Mouse (Mus musculus): ENCODE data around the gene Ttc28. TPM values are rescaled to one million over a fixed set of nuclear protein-coding genes. Genes with fewer than 3 reads are reported as not detected.
A peak's percentile ranks its signal among the peaks of the same experiment; 100 is the strongest.

Gene Ttc28
- polyA plus RNA-seq, 1 experiment from 2014 or later, result 4.2 TPM

GRCm38 (mm10) chr5:111041952-111042351 is 162.3 kb downstream of the Ttc28 start:
- no peak overlapping the region for H3K4me2 ChIP-seq (ENCODE audit: low read depth, low read length)
- 73% methylated on average over 5 of the region's 5 CpGs for WGBS
- H3K27ac ChIP-seq (ENCODE audit: low read length), result no peak overlapping the region
- no peaks in the 10 kb centered on the region for H3K36me3 ChIP-seq (ENCODE audit: control insufficient read depth, insufficient read depth, low read length)
- H3K4me3 ChIP-seq (ENCODE audit: low read length), result no peak overlapping the region
- no peak for ATAC-seq
- H3K4me1 ChIP-seq (ENCODE audit: control insufficient read depth, insufficient read depth, low read length), result peaks cover 14% of the 10 kb centered on the region
- no peak overlapping the region for H3K9ac ChIP-seq (ENCODE audit: low read depth, low read length)
- H3K9me3 ChIP-seq (ENCODE audit: control insufficient read depth, low read length), result no peaks in the 10 kb centered on the region
- no peaks in the 10 kb centered on the region for H3K27me3 ChIP-seq (replicated peaks; ENCODE audit: control insufficient read depth, insufficient read depth, low read length)

- no peaks in the 10 kb centered on the region for H3K27me3 ChIP-seq (replicated peaks; ENCODE audit: control insufficient read depth, insufficient read depth, low read length)
- H3K27ac ChIP-seq (ENCODE audit: low read length), result no peak overlapping the region
- no peak overlapping the region for H3K4me2 ChIP-seq (ENCODE audit: low read depth, low read length)
- no peak for ATAC-seq
- peaks cover 12% of the 10 kb centered on the region for H3K4me1 ChIP-seq (ENCODE audit: control insufficient read depth, insufficient read depth, low read length)
- no peak overlapping the region for H3K9ac ChIP-seq (ENCODE audit: low read depth, low read length)
- no peak overlapping the region for H3K4me3 ChIP-seq (ENCODE audit: low read length)
- 61% methylated on average over 7 of the region's 7 CpGs for WGBS
- H3K9me3 ChIP-seq (ENCODE audit: control insufficient read depth, low read length), result no peaks in the 10 kb centered on the region
- no peaks in the 10 kb centered on the region for H3K36me3 ChIP-seq (ENCODE audit: control insufficient read depth, insufficient read depth, low read length)
Observed at GRCm38 (mm10) chr5:111044193-111044592, 164.6 kb downstream of the Ttc28 start.

- Histone ChIP-seq H3K27me3 (replicated peaks; ENCODE audit: control insufficient read depth, insufficient read depth, low read length) (no peaks in the 10 kb centered on the region), H3K36me3 (ENCODE audit: control insufficient read depth, insufficient read depth, low read length) (no peaks in the 10 kb centered on the region), H3K4me2 (ENCODE audit: low read depth, low read length) (no peak overlapping the region), H3K4me1 (ENCODE audit: control insufficient read depth, insufficient read depth, low read length) (peaks cover 12% of the 10 kb centered on the region), H3K4me3 (ENCODE audit: low read length) (no peak overlapping the region), H3K9me3 (ENCODE audit: control insufficient read depth, low read length) (no peaks in the 10 kb centered on the region), H3K27ac (ENCODE audit: low read length) (no peak overlapping the region), H3K9ac (ENCODE audit: low read depth, low read length) (no peak overlapping the region)
- 78% methylated on average over 6 of the region's 6 CpGs for WGBS
- ATAC-seq, result 0 out of 2 replicates have a peak, but pooled peaks have one; percentile 33
Observed at GRCm38 (mm10) chr5:111046359-111046758, 166.8 kb downstream of the Ttc28 start.

- no peak overlapping the region for H3K9ac ChIP-seq (ENCODE audit: low read depth, low read length)
- no peaks in the 10 kb centered on the region for H3K27me3 ChIP-seq (replicated peaks; ENCODE audit: control insufficient read depth, insufficient read depth, low read length)
- WGBS, result 45% methylated on average over 14 of the region's 14 CpGs
- peak overlapping the region; percentile 7; the same call in 1 of the 2 replicates for H3K4me3 ChIP-seq (ENCODE audit: low read length)
- H3K36me3 ChIP-seq (ENCODE audit: control insufficient read depth, insufficient read depth, low read length), result no peaks in the 10 kb centered on the region
- ATAC-seq, result no peak
- H3K4me2 ChIP-seq (ENCODE audit: low read depth, low read length), result no peak overlapping the region
- H3K9me3 ChIP-seq (ENCODE audit: control insufficient read depth, low read length), result no peaks in the 10 kb centered on the region
- peaks cover 12% of the 10 kb centered on the region for H3K4me1 ChIP-seq (ENCODE audit: control insufficient read depth, insufficient read depth, low read length)
- no peak overlapping the region for H3K27ac ChIP-seq (ENCODE audit: low read length)
Observed at GRCm38 (mm10) chr5:111046841-111047476, 167.4 kb downstream of the Ttc28 start.

GRCm38 (mm10) chr5:111048036-111048435 is 168.4 kb downstream of the Ttc28 start:
- H3K9me3 ChIP-seq (ENCODE audit: control insufficient read depth, low read length), result no peaks in the 10 kb centered on the region
- no peak overlapping the region for H3K9ac ChIP-seq (ENCODE audit: low read depth, low read length)
- no peak overlapping the region for H3K27ac ChIP-seq (ENCODE audit: low read length)
- H3K4me3 ChIP-seq (ENCODE audit: low read length), result no peak overlapping the region
- WGBS, result 76% methylated on average over 5 of the region's 5 CpGs
- no peaks in the 10 kb centered on the region for H3K27me3 ChIP-seq (replicated peaks; ENCODE audit: control insufficient read depth, insufficient read depth, low read length)
- no peaks in the 10 kb centered on the region for H3K36me3 ChIP-seq (ENCODE audit: control insufficient read depth, insufficient read depth, low read length)
- H3K4me1 ChIP-seq (ENCODE audit: control insufficient read depth, insufficient read depth, low read length), result peaks cover 12% of the 10 kb centered on the region
- no peak overlapping the region for H3K4me2 ChIP-seq (ENCODE audit: low read depth, low read length)
- no peak for ATAC-seq

GRCm38 (mm10) chr5:111049584-111049983 is 170.0 kb downstream of the Ttc28 start:
- no peaks in the 10 kb centered on the region for H3K27me3 ChIP-seq (replicated peaks; ENCODE audit: control insufficient read depth, insufficient read depth, low read length)
- H3K4me2 ChIP-seq (ENCODE audit: low read depth, low read length), result no peak overlapping the region
- ATAC-seq, result no peak
- WGBS, result 82% methylated on average over 4 of the region's 4 CpGs
- H3K4me1 ChIP-seq (ENCODE audit: control insufficient read depth, insufficient read depth, low read length), result peaks cover 12% of the 10 kb centered on the region
- no peak overlapping the region for H3K4me3 ChIP-seq (ENCODE audit: low read length)
- no peak overlapping the region for H3K27ac ChIP-seq (ENCODE audit: low read length)
- no peaks in the 10 kb centered on the region for H3K9me3 ChIP-seq (ENCODE audit: control insufficient read depth, low read length)
- H3K9ac ChIP-seq (ENCODE audit: low read depth, low read length), result no peak overlapping the region
- H3K36me3 ChIP-seq (ENCODE audit: control insufficient read depth, insufficient read depth, low read length), result no peaks in the 10 kb centered on the region

- no peak overlapping the region for H3K9ac ChIP-seq (ENCODE audit: low read depth, low read length)
- H3K4me1 ChIP-seq (ENCODE audit: control insufficient read depth, insufficient read depth, low read length), result peaks cover 16% of the 10 kb centered on the region
- H3K27me3 ChIP-seq (replicated peaks; ENCODE audit: control insufficient read depth, insufficient read depth, low read length), result no peaks in the 10 kb centered on the region
- H3K27ac ChIP-seq (ENCODE audit: low read length), result no peak overlapping the region
- no peak for ATAC-seq
- H3K4me2 ChIP-seq (ENCODE audit: low read depth, low read length), result no peak overlapping the region
- WGBS, result 73% methylated on average over 9 of the region's 9 CpGs
- no peak overlapping the region for H3K4me3 ChIP-seq (ENCODE audit: low read length)
- H3K9me3 ChIP-seq (ENCODE audit: control insufficient read depth, low read length), result no peaks in the 10 kb centered on the region
- no peaks in the 10 kb centered on the region for H3K36me3 ChIP-seq (ENCODE audit: control insufficient read depth, insufficient read depth, low read length)
Observed at GRCm38 (mm10) chr5:111050135-111050534, 170.5 kb downstream of the Ttc28 start.

GRCm38 (mm10) chr5:111054380-111054779 is 174.8 kb downstream of the Ttc28 start:
- Histone ChIP-seq H3K9ac (ENCODE audit: low read depth, low read length) (no peak overlapping the region), H3K4me3 (ENCODE audit: low read length) (no peak overlapping the region), H3K36me3 (ENCODE audit: control insufficient read depth, insufficient read depth, low read length) (no peaks in the 10 kb centered on the region), H3K4me2 (ENCODE audit: low read depth, low read length) (no peak overlapping the region), H3K27me3 (replicated peaks; ENCODE audit: control insufficient read depth, insufficient read depth, low read length) (no peaks in the 10 kb centered on the region), H3K9me3 (ENCODE audit: control insufficient read depth, low read length) (no peaks in the 10 kb centered on the region), H3K27ac (ENCODE audit: low read length) (no peak overlapping the region), H3K4me1 (ENCODE audit: control insufficient read depth, insufficient read depth, low read length) (peaks cover 9% of the 10 kb centered on the region)
- no peak for ATAC-seq
- WGBS, result 59% methylated on average over 9 of the region's 9 CpGs

GRCm38 (mm10) chr5:111054848-111055428 is 175.3 kb downstream of the Ttc28 start:
- H3K27me3 ChIP-seq (replicated peaks; ENCODE audit: control insufficient read depth, insufficient read depth, low read length), result no peaks in the 10 kb centered on the region
- 41% methylated on average over 17 of the region's 17 CpGs for WGBS
- H3K9ac ChIP-seq (ENCODE audit: low read depth, low read length), result no peak overlapping the region
- H3K36me3 ChIP-seq (ENCODE audit: control insufficient read depth, insufficient read depth, low read length), result no peaks in the 10 kb centered on the region
- no peak for ATAC-seq
- peaks cover 9% of the 10 kb centered on the region for H3K4me1 ChIP-seq (ENCODE audit: control insufficient read depth, insufficient read depth, low read length)
- no peaks in the 10 kb centered on the region for H3K9me3 ChIP-seq (ENCODE audit: control insufficient read depth, low read length)
- H3K4me2 ChIP-seq (ENCODE audit: low read depth, low read length), result peak overlapping the region; percentile 23; the same call in 1 of the 2 replicates
- H3K4me3 ChIP-seq (ENCODE audit: low read length), result no peak overlapping the region
- H3K27ac ChIP-seq (ENCODE audit: low read length), result no peak overlapping the region
